In the genomic region with DNA sequence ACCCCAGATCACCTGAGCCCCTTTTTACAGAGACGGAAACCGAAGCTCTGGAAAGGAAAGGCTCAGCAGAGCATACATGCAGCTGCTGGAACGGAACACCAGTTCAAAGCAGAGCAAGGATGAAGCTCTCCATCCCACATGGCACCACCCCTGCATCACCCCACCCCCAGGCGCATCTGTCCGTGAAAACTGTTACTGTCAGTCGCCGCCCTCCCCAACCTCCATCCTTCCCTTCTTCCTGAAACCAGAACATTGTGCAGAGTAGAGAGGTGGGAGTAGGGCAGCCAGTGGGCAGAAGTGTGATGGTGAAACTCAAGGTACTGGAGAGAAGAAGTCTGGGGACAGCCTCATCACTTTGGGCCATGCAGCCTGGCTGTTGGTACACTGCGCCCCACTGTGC, we compare ENCODE assay signal across 15 mouse cellular contexts.
DNase-seq lines count a peak whose midpoint lies in the region; ATAC-seq and TF ChIP-seq lines count a peak whose summit lies in the region.
"Had no signal": no experiment of that assay in that cellular context is flagged by ENCODE, and none has a peak within 500 bp of the region (broad histone marks: within the 10 kb centered on the region; RNA-seq: fewer than 3 reads in every experiment).

No protein-coding gene starts in this region.

- H3K27ac ChIP-seq in left cerebral cortex, adult 2 months = no peak overlapping the region
- H3K27ac ChIP-seq: embryonic facial prominence, embryonic 15.5 days; forebrain, embryonic 12.5 days; kidney, postnatal 0 days; layer of hippocampus, adult 2 months; limb, embryonic 12.5 days; liver, embryonic 14.5 days; neural tube, embryonic 12.5 days had no signal

- H3K4me3 ChIP-seq in left cerebral cortex, adult 2 months = no peak overlapping the region
- H3K4me3 ChIP-seq: embryonic facial prominence, embryonic 15.5 days; forebrain, embryonic 12.5 days; layer of hippocampus, adult 2 months; limb, embryonic 12.5 days; neural tube, embryonic 12.5 days had no signal

- no peak for TF ChIP-seq CTCF in left cerebral cortex, adult 2 months (IDR thresholded peaks at IDR 0.05)

- intact Hi-C loops in left cerebral cortex, adult 2 months (cut with DNase I) = loop anchor here (1.0 to 5.0 kb wide), 10 partner anchors 68 to 832 kb away; partner anchors contain the start of gene Tle3

- no peak for ATAC-seq in erythroblast, adult 5-6 weeks (replicated peaks; ENCODE audit: low FRiP score, poor library complexity, severe bottlenecking)
- ATAC-seq: intestine, postnatal 0 days had no signal

- peak; percentile 73 for DNase-seq in right cerebral cortex, adult 18-20 months
- no peak for DNase-seq in right cerebral cortex, postnatal 4 days
- DNase-seq in brain, adult 2 months (ENCODE audit: low read depth, low spot score) = peak; percentile 60
- DNase-seq in left cerebral cortex, adult 2 months (ENCODE audit: extremely low spot score in 1 of 2, low spot score in 2 of 2) = peak; percentile 40 to 68
- peak; percentile 28 for DNase-seq in right cerebral cortex, postnatal 25 days
- no peak for DNase-seq in c-Kit-positive CD71-positive TER-119-positive erythroid progenitor cells, embryonic 14.5 days (ENCODE audit: low spot score)

Comparison
In these comparisons a context has a peak if more than half of its experiments do, and no peak if none do; other contexts are left out.
1. DNase-seq: peak in right cerebral cortex, adult 18-20 months (single experiment), brain, adult 2 months (single experiment), left cerebral cortex, adult 2 months (2 of 2) and right cerebral cortex, postnatal 25 days (single experiment); none in right cerebral cortex, postnatal 4 days (single experiment) and c-Kit-positive CD71-positive TER-119-positive erythroid progenitor cells, embryonic 14.5 days (single experiment).